Mouse (Mus musculus) midbrain, postnatal 0 days (tissue): Measurements from ENCODE around the gene Dab2ip. TPM values are rescaled to one million over a fixed set of nuclear protein-coding genes. Genes with fewer than 3 reads are reported as not detected.

Experiments used
- ATAC-seq: fragments of 200-750 bp; cut with Nextera tagmentation; 2 replicates; pipeline ENCODE4 v1.8.0; 2017; ENCODE audit warnings: moderate number of reproducible peaks, mild to moderate bottlenecking, moderate TSS enrichment, moderate library complexity; ENCODE audit not compliant: low FRiP score
- DNase-seq: peaks from one replicate; pipeline ENCODE4 v3.0.0-alpha.2; 2015; ENCODE audit warnings: low spot score
- H3K27ac ChIP-seq: fragments of 300-500 bp; sonication (generic); 2 replicates; pipeline ENCODE4 v1.5.1; 2014; ENCODE audit warnings: low read depth, mild to moderate bottlenecking, low read length, mixed read lengths
- H3K27me3 ChIP-seq: fragments of 300-500 bp; sonication (generic); 2 replicates; pipeline ENCODE4 v1.6.1; 2014; ENCODE audit warnings: low read length, control low read depth, mixed read lengths; ENCODE audit not compliant: insufficient read depth
- H3K36me3 ChIP-seq: fragments of 300-500 bp; sonication (generic); 2 replicates; pipeline ENCODE4 v1.6.1; 2014; ENCODE audit warnings: low read length, control low read depth, mixed read lengths; ENCODE audit not compliant: insufficient read depth
- H3K4me1 ChIP-seq: fragments of 300-500 bp; sonication (generic); 2 replicates; pipeline ENCODE4 v1.6.1; 2014; ENCODE audit warnings: mild to moderate bottlenecking, control low read depth, antibody characterized with exemption, low read length, mixed read lengths; ENCODE audit not compliant: insufficient read depth
- H3K4me2 ChIP-seq: fragments of 300-500 bp; sonication (generic); 2 replicates; pipeline ENCODE4 v1.6.1; 2014; ENCODE audit warnings: low read depth, mild to moderate bottlenecking, low read length, mixed read lengths; ENCODE audit not compliant: poor library complexity, severe bottlenecking
- H3K4me3 ChIP-seq: fragments of 300-500 bp; sonication (generic); 2 replicates; pipeline ENCODE4 v1.5.1; 2014; ENCODE audit warnings: low read depth, mild to moderate bottlenecking, low read length, moderate library complexity
- H3K9ac ChIP-seq: fragments of 300-500 bp; sonication (generic); replicated peaks from 2 replicates; pipeline ENCODE4 v1.6.1; 2014; ENCODE audit warnings: mild to moderate bottlenecking, low read length, moderate library complexity, mixed read lengths; ENCODE audit not compliant: poor library complexity, severe bottlenecking
- H3K9me3 ChIP-seq: fragments of 300-500 bp; sonication (generic); 2 replicates; pipeline ENCODE4 v1.6.1; 2016; ENCODE audit warnings: low read length, control low read depth
- CTCF ChIP-seq: IDR thresholded peaks from 2 replicates; pipeline ENCODE4 v1.5.1; 2016; ENCODE audit warnings: antibody characterized with exemption, mild to moderate bottlenecking
- WGBS: fragments of 180-500 bp; shearing (Covaris S2); extraction: QIAGEN DNeasy Blood & Tissue Kit; methylation state at CpG from one replicate; pipeline ENCODE4 v1.1.7; 2014; 5-methylcytosine and 5-hydroxymethylcytosine counted together
- polyA plus RNA-seq: library from polyadenylated mRNA; unstranded; fragments of >200 nt; fragmentation: Nextera tagmentation; extraction: Ambion mirVana; gene quantifications from 2 replicates; pipeline ENCODE4 v1.2.1, GENCODE M21; 2015
- total RNA-seq: library from RNA; depleted of rRNA; stranded (reverse); fragments of >200 nt; gene quantifications from 2 replicates; pipeline ENCODE4 v1.2.3, GENCODE M21; 2014

Dab2ip gene
- total and polyA plus RNA-seq, 2 experiments from 2014 or later: 73.3 to 175 TPM

- no peak overlapping the region for H3K4me2 ChIP-seq
- H3K9ac ChIP-seq: no peak overlapping the region
- 96% methylated on average over 5 of the region's 5 CpGs for WGBS
- ATAC-seq (no peak), DNase-seq (no peak)
- no peaks in the 10 kb centered on the region for H3K4me1 ChIP-seq
- H3K27ac ChIP-seq: no peak overlapping the region
- TF ChIP-seq CTCF: no peak
- no peaks in the 10 kb centered on the region for H3K27me3 ChIP-seq
- H3K36me3 ChIP-seq: peaks cover 55% of the 10 kb centered on the region
- H3K4me3 ChIP-seq: no peak overlapping the region
- no peaks in the 10 kb centered on the region for H3K9me3 ChIP-seq
These were observed 154.5 kb downstream of the Dab2ip start for GRCm38 (mm10) chr2:35712611-35713010.

- H3K4me2 ChIP-seq: no peak overlapping the region
- ATAC-seq (no peak), DNase-seq (no peak)
- WGBS: 82% methylated on average over 7 of the region's 7 CpGs
- no peak overlapping the region for H3K9ac ChIP-seq
- H3K9me3 ChIP-seq: no peaks in the 10 kb centered on the region
- peaks cover 63% of the 10 kb centered on the region for H3K36me3 ChIP-seq
- no peaks in the 10 kb centered on the region for H3K27me3 ChIP-seq
- no peak for TF ChIP-seq CTCF
- no peak overlapping the region for H3K4me3 ChIP-seq
- H3K4me1 ChIP-seq: no peaks in the 10 kb centered on the region
- H3K27ac ChIP-seq: no peak overlapping the region
These were observed 155.4 kb downstream of the Dab2ip start for GRCm38 (mm10) chr2:35713460-35713859.

GRCm38 (mm10) chr2:35714742-35715167, 156.7 kb downstream of the Dab2ip start:
- no peak for DNase-seq
- no peak for ATAC-seq
- Histone ChIP-seq H3K4me3 (no peak overlapping the region), H3K36me3 (peaks cover 72% of the 10 kb centered on the region), H3K9ac (no peak overlapping the region), H3K4me1 (no peaks in the 10 kb centered on the region), H3K27ac (0 out of 2 replicates have a peak overlapping the region, but pooled peaks have one; percentile 12), H3K4me2 (no peak overlapping the region), H3K27me3 (no peaks in the 10 kb centered on the region), H3K9me3 (no peaks in the 10 kb centered on the region)
- TF ChIP-seq CTCF: no peak
- WGBS: 44% methylated on average over 8 of the region's 8 CpGs

GRCm38 (mm10) chr2:35715485-35715884, 157.4 kb downstream of the Dab2ip start:
- no peaks in the 10 kb centered on the region for H3K4me1 ChIP-seq
- H3K9me3 ChIP-seq: no peaks in the 10 kb centered on the region
- no peak overlapping the region for H3K4me2 ChIP-seq
- no peak for TF ChIP-seq CTCF
- H3K4me3 ChIP-seq: no peak overlapping the region
- no peak overlapping the region for H3K9ac ChIP-seq
- no peak for DNase-seq
- peaks cover 73% of the 10 kb centered on the region for H3K36me3 ChIP-seq
- H3K27ac ChIP-seq: no peak overlapping the region
- WGBS: 86% methylated on average over 3 of the region's 3 CpGs
- no peak for ATAC-seq
- no peaks in the 10 kb centered on the region for H3K27me3 ChIP-seq

GRCm38 (mm10) chr2:35716175-35716574, 158.1 kb downstream of the Dab2ip start:
- Histone ChIP-seq H3K27me3 (no peaks in the 10 kb centered on the region), H3K27ac (no peak overlapping the region), H3K4me2 (no peak overlapping the region), H3K4me1 (no peaks in the 10 kb centered on the region), H3K9me3 (no peaks in the 10 kb centered on the region), H3K36me3 (peaks cover 74% of the 10 kb centered on the region), H3K4me3 (no peak overlapping the region), H3K9ac (no peak overlapping the region)
- DNase-seq (no peak), ATAC-seq (no peak)
- no peak for TF ChIP-seq CTCF
- 73% methylated on average over 1 of the region's 1 CpGs for WGBS

- Histone ChIP-seq H3K9me3 (no peaks in the 10 kb centered on the region), H3K36me3 (peaks cover 83% of the 10 kb centered on the region), H3K27me3 (no peaks in the 10 kb centered on the region), H3K4me1 (no peaks in the 10 kb centered on the region), H3K4me3 (no peak overlapping the region), H3K9ac (no peak overlapping the region), H3K27ac (no peak overlapping the region), H3K4me2 (no peak overlapping the region)
- DNase-seq (no peak), ATAC-seq (no peak)
- TF ChIP-seq CTCF: no peak
- 92% methylated on average over 5 of the region's 5 CpGs for WGBS
These were observed 160.0 kb downstream of the Dab2ip start for GRCm38 (mm10) chr2:35718003-35718500.
